Mouse (Mus musculus) cerebellum, adult 2 months (tissue): Measurements from ENCODE around the gene Fam107b. TPM values are rescaled to one million over a fixed set of nuclear protein-coding genes. Genes with fewer than 3 reads are reported as not detected.

Experiments
- DNase-seq, 2 experiments: peaks; one replicate each; pipeline ENCODE4 v3.0.0; 2021
- H3K27ac ChIP-seq: fragments of 200-500 bp; 2 replicates; pipeline ENCODE4 v1.5.1; 2012; ENCODE audit warnings: low read length, control low read depth, inconsistent platforms; ENCODE audit not compliant: insufficient read depth
- H3K27me3 ChIP-seq: fragments of 200-500 bp; 2 replicates; pipeline ENCODE4 v1.6.1; 2012; ENCODE audit warnings: inconsistent platforms, mild to moderate bottlenecking, low read length, moderate library complexity; ENCODE audit not compliant: control insufficient read depth, insufficient read depth
- H3K4me1 ChIP-seq: fragments of 200-500 bp; 2 replicates; pipeline ENCODE4 v1.6.1; 2011; ENCODE audit warnings: low read length; ENCODE audit not compliant: control insufficient read depth, insufficient read depth
- H3K4me3 ChIP-seq: fragments of 200-500 bp; replicated peaks from 2 replicates; pipeline ENCODE3; 2011; ENCODE audit warnings: mild to moderate bottlenecking, low read depth, low read length, control low read depth; ENCODE audit not compliant: insufficient read depth
- CTCF ChIP-seq: fragments of 200-500 bp; IDR thresholded peaks from 2 replicates; pipeline ENCODE4 v1.5.1; 2011; ENCODE audit warnings: low read depth, mild to moderate bottlenecking, control low read depth, low read length, moderate library complexity, borderline replicate concordance; ENCODE audit not compliant: insufficient read depth
- POLR2A ChIP-seq: fragments of 200-500 bp; IDR thresholded peaks from 2 replicates; pipeline ENCODE4 v1.6.1; 2011; ENCODE audit warnings: low read length, control low read depth, borderline replicate concordance; ENCODE audit not compliant: insufficient read depth
- WGBS: fragments of 180-500 bp; shearing (Covaris S2); methylation state at CpG from one replicate; pipeline ENCODE4 v1.1.7; 2018; 5-methylcytosine and 5-hydroxymethylcytosine counted together
- polyA plus RNA-seq: library from polyadenylated mRNA; depleted of rRNA; stranded (reverse); fragments of >200 nt; gene quantifications from 2 replicates; pipeline ENCODE4 v1.2.3, GENCODE M21; 2012

Gene Fam107b
- polyA plus RNA-seq, 1 experiment, result 63.7 TPM

DNA sequence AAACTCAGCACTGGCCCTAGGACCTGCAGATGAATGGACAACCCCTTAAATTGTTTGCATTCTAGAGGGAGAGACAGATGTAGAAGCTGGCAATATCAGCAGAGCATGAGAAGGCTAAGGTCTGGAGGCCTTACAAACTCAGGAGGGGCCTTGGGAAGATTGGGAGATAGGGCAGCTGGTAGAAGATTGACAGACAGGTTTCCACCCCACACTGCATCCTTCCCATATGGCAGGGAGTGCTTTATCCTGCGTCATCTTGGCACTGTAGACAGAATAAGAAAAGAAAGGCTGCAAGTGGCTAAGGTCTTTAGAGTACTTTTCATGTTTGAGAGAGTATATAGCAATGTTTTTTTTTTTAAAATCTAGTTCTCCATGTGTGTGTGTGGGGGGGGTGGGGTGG lies 4.9 kb downstream of the Fam107b start:
- no peak for DNase-seq
- TF ChIP-seq POLR2A, result no peak
- TF ChIP-seq CTCF, result no peak
- WGBS, result 56% methylated on average over 1 of the region's 1 CpGs
- Histone ChIP-seq H3K27ac (no peak overlapping the region), H3K27me3 (no peaks in the 10 kb centered on the region), H3K4me3 (no peak overlapping the region), H3K4me1 (peaks cover 6% of the 10 kb centered on the region)

DNA sequence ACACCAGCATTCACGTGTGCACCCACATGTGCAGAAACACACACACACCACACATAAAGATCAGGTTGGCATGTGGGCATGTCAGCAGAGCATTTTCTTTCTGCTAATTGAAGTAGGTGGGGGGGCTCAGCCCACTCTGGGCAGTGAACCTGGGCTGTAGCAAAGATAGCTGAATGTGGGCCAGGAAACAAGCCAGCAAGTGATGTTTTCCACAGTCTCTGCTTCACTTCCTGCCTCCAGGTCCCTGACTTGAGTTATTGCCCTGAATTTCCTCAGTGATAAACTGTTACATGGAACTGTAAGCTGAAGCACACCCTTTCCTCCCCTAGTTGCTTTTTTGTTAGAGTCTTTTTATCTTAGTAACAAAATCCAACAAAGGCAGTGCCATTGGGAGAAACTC lies 6.1 kb downstream of the Fam107b start:
- H3K27ac ChIP-seq, result no peak overlapping the region
- TF ChIP-seq CTCF, result no peak
- DNase-seq, result no peak
- no peaks in the 10 kb centered on the region for H3K4me1 ChIP-seq
- no peak overlapping the region for H3K4me3 ChIP-seq
- 90% methylated on average over 1 of the region's 1 CpGs for WGBS
- no peaks in the 10 kb centered on the region for H3K27me3 ChIP-seq

DNA sequence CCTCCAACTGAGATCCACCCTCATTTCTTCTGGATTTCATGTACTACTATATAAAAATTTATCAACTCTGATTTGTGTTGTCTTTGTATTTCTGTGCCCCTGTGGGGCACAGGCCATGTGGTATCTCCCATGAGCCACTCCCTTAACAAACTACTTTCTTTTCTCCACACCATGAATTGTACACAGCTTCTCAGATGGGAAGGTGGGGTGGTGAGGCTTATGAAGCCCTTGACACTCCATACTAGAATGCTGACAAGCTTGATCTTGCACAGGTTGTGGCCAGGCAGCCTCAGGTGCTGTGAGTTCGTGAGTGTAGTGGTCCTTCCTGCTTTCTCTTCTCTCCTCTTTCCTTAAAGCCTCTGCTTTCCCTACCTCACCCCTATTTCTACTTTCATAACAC lies 6.9 kb downstream of the Fam107b start:
- no peaks in the 10 kb centered on the region for H3K4me1 ChIP-seq
- WGBS, result 88% methylated on average over 1 of the region's 1 CpGs
- no peak overlapping the region for H3K27ac ChIP-seq
- TF ChIP-seq CTCF (no peak), POLR2A (no peak)
- no peaks in the 10 kb centered on the region for H3K27me3 ChIP-seq
- no peak overlapping the region for H3K4me3 ChIP-seq
- DNase-seq, result no peak

DNA sequence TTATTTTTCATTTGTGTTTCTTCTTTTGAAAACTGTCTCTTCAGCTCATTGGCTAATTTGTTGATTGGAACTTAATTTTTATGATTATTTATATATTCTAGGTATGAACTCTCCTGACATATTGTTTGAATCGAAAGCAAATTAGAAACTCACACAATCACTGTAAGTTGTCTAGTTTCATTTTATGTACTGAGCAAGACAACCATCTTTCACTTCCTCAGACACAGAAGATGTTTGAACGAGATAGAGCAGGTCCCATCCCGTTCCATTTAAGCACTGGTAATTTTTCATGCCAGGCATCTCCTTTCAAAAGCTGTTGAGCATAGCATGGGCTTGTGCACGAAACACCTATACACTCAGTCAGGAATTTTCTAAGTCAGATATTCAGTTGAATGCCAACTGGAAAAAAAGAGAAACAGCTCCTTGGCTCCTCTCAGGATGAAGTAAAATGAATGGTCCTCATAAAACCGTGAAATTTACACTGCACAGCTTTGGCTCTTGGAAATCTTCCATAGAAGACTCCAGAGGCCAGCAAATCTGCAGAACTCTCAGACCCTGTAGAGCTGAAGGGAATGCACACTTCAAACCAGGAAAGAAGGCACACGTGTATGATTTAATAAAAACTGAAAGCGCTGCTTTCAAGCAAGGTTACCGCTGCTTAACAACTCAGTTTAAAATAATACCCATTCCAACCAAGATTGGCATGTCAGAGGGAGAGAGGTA lies 8.1 kb downstream of the Fam107b start:
- no peak overlapping the region for H3K4me3 ChIP-seq
- no peak for TF ChIP-seq CTCF
- no peak for TF ChIP-seq POLR2A
- H3K4me1 ChIP-seq, result no peaks in the 10 kb centered on the region
- WGBS, result 58% methylated on average over 8 of the region's 8 CpGs
- no peak for DNase-seq
- no peaks in the 10 kb centered on the region for H3K27me3 ChIP-seq
- no peak overlapping the region for H3K27ac ChIP-seq

DNA sequence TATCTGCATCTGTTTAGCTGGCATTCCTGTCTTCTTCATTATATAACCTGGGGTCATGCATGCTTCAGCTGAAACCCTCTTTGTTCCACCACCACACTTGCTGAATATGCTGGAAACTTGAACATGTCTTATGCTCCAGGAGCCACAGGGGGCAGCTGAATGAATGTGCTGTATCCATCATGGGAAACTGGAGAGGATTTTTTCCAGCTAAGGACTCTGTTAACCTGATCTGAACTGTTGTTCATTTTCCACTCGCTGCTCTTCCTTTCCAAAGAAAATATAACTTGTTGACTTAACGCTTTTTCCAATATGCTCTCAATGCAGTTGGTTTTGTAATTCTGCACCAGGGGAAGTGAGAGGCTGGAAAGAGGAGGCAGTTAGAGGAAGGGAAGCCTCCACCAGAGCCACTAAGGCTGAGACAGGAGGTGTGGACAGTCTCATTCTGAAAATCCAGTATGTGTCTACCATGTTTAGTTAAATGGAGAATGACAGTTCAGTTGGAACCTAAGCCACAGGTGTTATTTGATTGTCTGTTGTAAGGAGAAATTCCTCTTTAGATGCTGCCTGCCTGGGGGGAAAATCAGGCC lies 9.1 kb downstream of the Fam107b start:
- no peaks in the 10 kb centered on the region for H3K27me3 ChIP-seq
- H3K4me3 ChIP-seq, result no peak overlapping the region
- no peak for TF ChIP-seq CTCF
- no peak for TF ChIP-seq POLR2A
- 90% methylated on average over 2 of the region's 2 CpGs for WGBS
- no peak overlapping the region for H3K27ac ChIP-seq
- H3K4me1 ChIP-seq, result no peaks in the 10 kb centered on the region
- no peak for DNase-seq

DNA sequence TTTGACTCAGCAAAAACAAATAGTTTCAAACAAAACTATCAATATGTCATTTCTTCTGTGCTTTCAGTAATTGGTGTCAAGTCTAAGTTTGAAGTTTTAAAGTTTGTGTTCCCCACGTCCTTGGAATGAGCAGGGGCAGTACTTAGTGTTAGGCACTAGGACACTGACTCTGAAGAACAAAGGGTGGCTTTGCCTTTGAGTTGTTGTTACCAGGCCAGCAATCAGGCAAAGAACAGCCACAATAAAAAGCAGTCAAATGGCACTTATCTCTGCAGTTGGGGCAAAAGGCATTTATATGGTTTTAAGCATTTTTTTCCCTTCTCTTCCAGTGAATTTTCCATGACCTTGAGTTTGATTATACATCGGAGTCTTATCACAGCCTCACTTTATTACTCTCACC lies 12.5 kb downstream of the Fam107b start:
- Histone ChIP-seq H3K27ac (no peak overlapping the region), H3K4me3 (no peak overlapping the region), H3K4me1 (no peaks in the 10 kb centered on the region), H3K27me3 (no peaks in the 10 kb centered on the region)
- TF ChIP-seq CTCF (no peak), POLR2A (no peak)
- 93% methylated on average over 2 of the region's 2 CpGs for WGBS
- no peak for DNase-seq

DNA sequence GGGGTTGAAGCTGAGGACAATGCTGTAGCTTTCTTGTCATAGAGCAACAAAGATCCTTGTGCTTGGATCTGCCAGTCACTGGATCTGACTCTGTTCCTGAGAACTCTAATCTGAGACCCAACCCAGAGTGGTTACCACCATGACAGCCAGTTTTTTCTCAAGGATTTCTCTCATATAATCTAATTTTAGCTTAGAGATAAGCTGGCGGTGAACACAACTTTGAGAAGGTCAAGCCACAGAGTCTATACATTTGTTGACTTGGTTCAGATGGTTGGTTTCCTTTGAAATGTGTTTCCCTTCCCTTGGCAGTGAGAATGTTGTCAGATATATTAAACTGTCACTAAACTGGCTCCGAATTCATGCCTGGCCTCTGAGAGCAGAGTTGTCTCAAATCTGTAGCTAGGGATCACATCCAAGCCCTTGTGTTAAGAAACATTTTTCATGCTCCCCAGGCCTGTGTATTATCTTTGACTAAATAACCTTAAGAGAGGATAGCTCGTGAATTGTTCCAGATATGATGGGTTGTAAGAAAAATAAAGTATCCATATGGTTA lies 15.0 kb downstream of the Fam107b start:
- no peaks in the 10 kb centered on the region for H3K27me3 ChIP-seq
- TF ChIP-seq POLR2A, result no peak
- no peak for TF ChIP-seq CTCF
- H3K4me3 ChIP-seq, result no peak overlapping the region
- no peak for DNase-seq
- peaks cover 16% of the 10 kb centered on the region; the same call in 1 of the 2 replicates for H3K4me1 ChIP-seq
- no peak overlapping the region for H3K27ac ChIP-seq
- 80% methylated on average over 3 of the region's 3 CpGs for WGBS
